Mouse (Mus musculus) bone marrow macrophage, adult 2 months (primary cell): ENCODE results near the gene Nek6. TPM values are rescaled to one million over a fixed set of nuclear protein-coding genes. Genes with fewer than 3 reads are reported as not detected.

Experiments
- H3K27ac ChIP-seq: 2 replicates; pipeline ENCODE4 v1.5.1; 2012; ENCODE audit warnings: low read depth, low read length; ENCODE audit not compliant: insufficient read depth
- H3K4me1 ChIP-seq: 2 replicates; pipeline ENCODE4 v1.6.1; 2012; ENCODE audit warnings: low read length; ENCODE audit not compliant: control insufficient read depth, insufficient read depth
- H3K4me3 ChIP-seq: 2 replicates; pipeline ENCODE4 v1.5.1; 2012; ENCODE audit warnings: mild to moderate bottlenecking, low read length, moderate library complexity; ENCODE audit not compliant: insufficient read depth
- CTCF ChIP-seq: IDR thresholded peaks from 2 replicates; pipeline ENCODE4 v1.5.1; 2012; ENCODE audit warnings: low read depth, mild to moderate bottlenecking, low read length, moderate library complexity
- POLR2A ChIP-seq: IDR thresholded peaks from 2 replicates; pipeline ENCODE4 v1.6.1; 2012; ENCODE audit warnings: mild to moderate bottlenecking, low read depth, low read length, borderline replicate concordance
- polyA plus RNA-seq: library from polyadenylated mRNA; stranded (reverse); fragments of >200 nt; gene quantifications from 2 replicates; pipeline ENCODE4 v1.2.4, GENCODE M21; 2012; ENCODE audit not compliant: missing spikeins, insufficient read depth, insufficient read length

Nek6 gene
- polyA plus RNA-seq, 1 experiment = 15.8 TPM

- Histone ChIP-seq H3K4me3 (no peak overlapping the region), H3K4me1 (peaks cover 3% of the 10 kb centered on the region), H3K27ac (no peak overlapping the region)
- TF ChIP-seq POLR2A (no peak), CTCF (no peak)
Measured at GRCm38 (mm10) chr2:38560296-38561227, 49.1 kb downstream of the Nek6 start.

- Histone ChIP-seq H3K4me3 (no peak overlapping the region), H3K4me1 (no peaks in the 10 kb centered on the region; the same call in 1 of the 2 replicates), H3K27ac (no peak overlapping the region)
- TF ChIP-seq CTCF = no peak
- TF ChIP-seq POLR2A = no peak
Measured at GRCm38 (mm10) chr2:38562596-38562995, 51.2 kb downstream of the Nek6 start.

GRCm38 (mm10) chr2:38571971-38572601, 60.6 kb downstream of the Nek6 start:
- no peak overlapping the region for H3K4me3 ChIP-seq
- TF ChIP-seq POLR2A (no peak), CTCF (no peak)
- no peaks in the 10 kb centered on the region for H3K4me1 ChIP-seq
- H3K27ac ChIP-seq = no peak overlapping the region

- TF ChIP-seq CTCF (no peak), POLR2A (no peak)
- no peaks in the 10 kb centered on the region for H3K4me1 ChIP-seq
- no peak overlapping the region for H3K27ac ChIP-seq
- no peak overlapping the region for H3K4me3 ChIP-seq
Measured at GRCm38 (mm10) chr2:38574697-38575096, 63.3 kb downstream of the Nek6 start.

GRCm38 (mm10) chr2:38578602-38579521, 67.4 kb downstream of the Nek6 start:
- no peaks in the 10 kb centered on the region for H3K4me1 ChIP-seq
- H3K27ac ChIP-seq = no peak overlapping the region
- H3K4me3 ChIP-seq = no peak overlapping the region
- no peak for TF ChIP-seq CTCF
- no peak for TF ChIP-seq POLR2A

GRCm38 (mm10) chr2:38579528-38579927, 68.1 kb downstream of the Nek6 start:
- no peak overlapping the region for H3K27ac ChIP-seq
- TF ChIP-seq CTCF (no peak), POLR2A (no peak)
- no peak overlapping the region for H3K4me3 ChIP-seq
- no peaks in the 10 kb centered on the region for H3K4me1 ChIP-seq

- Histone ChIP-seq H3K4me3 (no peak overlapping the region), H3K27ac (no peak overlapping the region), H3K4me1 (peaks cover 8% of the 10 kb centered on the region)
- TF ChIP-seq CTCF = no peak
- TF ChIP-seq POLR2A = no peak
Measured at GRCm38 (mm10) chr2:38583982-38584381, 72.5 kb downstream of the Nek6 start.

- Histone ChIP-seq H3K27ac (no peak overlapping the region), H3K4me1 (peaks cover 8% of the 10 kb centered on the region), H3K4me3 (no peak overlapping the region)
- TF ChIP-seq CTCF (no peak), POLR2A (no peak)
Measured at GRCm38 (mm10) chr2:38584514-38585378, 73.3 kb downstream of the Nek6 start.

- Histone ChIP-seq H3K4me1 (peaks cover 8% of the 10 kb centered on the region), H3K27ac (no peak overlapping the region), H3K4me3 (no peak overlapping the region)
- no peak for TF ChIP-seq POLR2A
- no peak for TF ChIP-seq CTCF
Measured at GRCm38 (mm10) chr2:38585379-38585736, 73.9 kb downstream of the Nek6 start.
